Mouse (Mus musculus) megakaryocyte, embryonic 14.5 days (primary cell): ENCODE measurements around the gene Hist1h1d. TPM values are rescaled to one million over a fixed set of nuclear protein-coding genes. Genes with fewer than 3 reads are reported as not detected.
A peak's percentile ranks its signal among the peaks of the same experiment; 100 is the strongest.
"Not testable (repeated sequence)": the region's sequence is repeated elsewhere in the genome, so short reads cannot be mapped to it uniquely, and the experiment has no call there.

Experiments used
- H3K27me3 ChIP-seq: replicated peaks from 2 replicates; pipeline ENCODE3; 2012; ENCODE audit warnings: inconsistent platforms
- H3K36me3 ChIP-seq: replicated peaks from 2 replicates; pipeline ENCODE3; 2012; ENCODE audit warnings: low read length, inconsistent platforms, mixed read lengths
- H3K4me1 ChIP-seq: 2 replicates; pipeline ENCODE4 v1.6.1; 2012; ENCODE audit warnings: inconsistent platforms
- H3K4me3 ChIP-seq: replicated peaks from 2 replicates; pipeline ENCODE3; 2012; ENCODE audit warnings: moderate library complexity, mild to moderate bottlenecking, inconsistent platforms
- H3K9me3 ChIP-seq: 2 replicates; pipeline ENCODE4 v1.6.1; 2012; ENCODE audit warnings: inconsistent platforms
- FLI1 ChIP-seq: IDR thresholded peaks from 2 replicates; pipeline ENCODE4 v1.6.1; 2012; ENCODE audit warnings: low read length, inconsistent platforms, mixed read lengths
- GATA1 ChIP-seq: IDR thresholded peaks from 3 replicates; pipeline ENCODE4 v1.6.1; 2012; ENCODE audit warnings: mixed read lengths, low read length, inconsistent platforms, borderline replicate concordance
- polyA plus RNA-seq: library from polyadenylated mRNA; stranded (reverse); fragments of >175 nt; gene quantifications from 2 replicates; pipeline ENCODE4 v1.2.3, GENCODE M21; 2012; ENCODE audit warnings: low replicate concordance; ENCODE audit not compliant: insufficient read depth

Gene Hist1h1d
- polyA plus RNA-seq, 1 experiment, result 2.1 TPM

DNA sequence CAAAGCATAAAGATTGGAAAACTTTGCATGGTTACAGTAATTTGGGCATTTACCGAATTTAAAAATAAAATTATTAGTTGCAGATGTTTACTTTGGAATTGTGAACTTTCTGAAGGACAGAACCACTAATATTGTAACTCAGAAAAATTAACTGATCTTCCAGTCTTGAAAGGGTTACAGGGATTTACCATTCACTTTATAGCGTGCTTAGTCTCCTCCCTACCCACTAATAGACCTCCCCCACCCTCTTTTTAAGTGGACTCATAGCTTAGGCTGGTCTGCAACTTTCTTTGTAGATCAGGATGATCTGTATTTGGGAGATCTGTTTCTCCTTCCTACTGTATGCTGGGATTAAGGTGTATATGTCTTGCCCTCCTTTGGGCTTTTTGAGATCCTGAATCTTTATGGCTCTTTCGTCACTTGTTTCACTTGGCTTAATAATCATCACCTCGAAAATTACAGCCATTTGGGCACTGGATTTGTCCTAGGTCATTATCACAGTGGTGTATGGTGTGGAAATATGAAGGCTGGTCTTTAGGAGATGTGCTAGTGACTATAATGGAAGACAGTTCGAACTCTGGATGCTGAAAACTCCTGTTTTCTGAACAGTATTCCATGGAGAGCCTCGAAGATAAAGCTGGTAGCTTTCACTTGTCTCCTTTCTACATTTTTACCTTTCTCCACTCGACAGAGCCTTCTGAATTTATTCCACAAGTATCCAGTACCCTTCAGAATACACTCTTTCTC lies 16.8 kb upstream of the Hist1h1d start:
- peaks cover 65% of the 10 kb centered on the region for H3K4me1 ChIP-seq
- no peaks in the 10 kb centered on the region for H3K36me3 ChIP-seq
- peak overlapping the region; percentile 87 for H3K4me3 ChIP-seq
- H3K27me3 ChIP-seq, result no peaks in the 10 kb centered on the region
- H3K9me3 ChIP-seq, result no peaks in the 10 kb centered on the region
- TF ChIP-seq FLI1, result no peak
- no peak for TF ChIP-seq GATA1

DNA sequence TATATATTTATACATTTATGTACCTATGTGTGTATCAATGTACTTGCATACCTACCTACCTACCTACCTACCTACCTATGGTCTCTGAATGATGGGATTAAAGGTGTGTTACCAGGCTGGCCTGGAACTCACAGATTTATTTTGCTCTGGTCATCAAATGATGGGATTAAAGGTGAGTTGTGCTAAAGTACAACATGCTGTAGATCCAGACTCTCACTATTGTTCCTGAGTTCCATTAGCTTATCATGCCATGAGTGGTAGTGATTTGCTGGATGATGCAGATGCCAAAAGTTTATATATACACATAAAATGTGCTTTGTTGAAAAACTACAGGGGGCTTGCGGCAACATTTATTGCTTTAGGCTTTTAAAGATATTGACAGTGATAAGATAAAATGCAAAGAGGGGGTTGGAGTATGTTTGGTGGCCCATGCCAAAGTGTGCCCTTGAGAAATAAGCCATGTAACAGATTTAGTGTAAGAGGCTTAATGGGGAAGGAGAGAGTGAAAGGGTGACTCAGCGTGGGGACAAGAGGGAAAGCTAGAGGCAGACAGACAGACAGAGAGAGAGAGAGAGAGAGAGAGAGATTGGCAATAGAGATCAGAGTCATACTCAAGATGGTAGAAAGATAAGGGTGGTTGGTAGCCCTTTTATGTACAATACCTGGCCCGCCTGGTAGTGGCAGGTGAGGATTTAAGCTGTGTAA lies 15.9 kb upstream of the Hist1h1d start:
- H3K36me3 ChIP-seq, result no peaks in the 10 kb centered on the region
- H3K4me3 ChIP-seq, result peak overlapping the region; percentile 18
- H3K9me3 ChIP-seq, result no peaks in the 10 kb centered on the region
- H3K27me3 ChIP-seq, result no peaks in the 10 kb centered on the region
- no peak for TF ChIP-seq GATA1
- no peak for TF ChIP-seq FLI1
- H3K4me1 ChIP-seq, result peaks cover 64% of the 10 kb centered on the region

DNA sequence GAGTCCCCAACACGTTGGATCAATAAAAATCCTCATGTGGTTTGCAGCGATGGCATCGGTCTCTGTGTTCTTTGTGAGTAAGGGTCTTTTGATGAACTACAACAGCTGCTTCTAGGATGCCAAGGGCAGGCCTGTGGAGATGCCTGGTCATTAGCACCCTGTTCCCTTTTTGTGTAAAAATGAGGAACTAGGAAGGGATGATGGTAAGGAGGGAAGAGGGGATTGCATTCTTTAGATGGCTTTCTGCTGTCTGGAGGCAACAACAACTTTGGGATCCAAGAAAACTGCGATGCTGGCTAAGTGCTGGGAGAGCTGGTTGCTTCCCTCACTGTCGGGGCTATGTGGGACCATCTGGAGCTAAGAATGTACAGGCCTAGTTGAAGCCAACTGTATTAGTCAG lies 14.8 kb upstream of the Hist1h1d start:
- Histone ChIP-seq H3K9me3 (no peaks in the 10 kb centered on the region), H3K4me3 (no peak overlapping the region), H3K27me3 (no peaks in the 10 kb centered on the region), H3K36me3 (no peaks in the 10 kb centered on the region), H3K4me1 (peaks cover 53% of the 10 kb centered on the region)
- TF ChIP-seq FLI1 (no peak), GATA1 (no peak)

DNA sequence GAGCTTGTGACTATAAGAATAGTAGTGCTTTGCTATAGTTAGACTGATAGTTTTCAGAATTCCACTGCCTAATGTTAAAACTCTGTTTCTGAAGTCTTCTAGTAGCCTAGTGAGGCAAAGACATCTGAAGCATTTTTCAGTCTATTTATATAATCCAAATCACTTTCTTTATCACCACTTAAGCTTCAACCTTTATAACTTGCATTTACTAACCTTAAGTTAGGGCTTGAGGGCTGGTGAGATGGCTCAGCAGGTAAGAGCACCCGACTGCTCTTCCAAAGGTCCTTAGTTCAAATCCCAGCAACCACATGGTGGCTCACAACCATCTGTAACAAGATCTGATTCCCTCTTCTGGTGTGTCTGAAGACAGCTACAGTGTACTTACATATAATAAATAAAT lies 13.2 kb upstream of the Hist1h1d start:
- H3K4me1 ChIP-seq, result peaks cover 44% of the 10 kb centered on the region
- not testable (repeated sequence) for H3K27me3 ChIP-seq, H3K9me3 ChIP-seq, H3K36me3 ChIP-seq, H3K4me3 ChIP-seq

DNA sequence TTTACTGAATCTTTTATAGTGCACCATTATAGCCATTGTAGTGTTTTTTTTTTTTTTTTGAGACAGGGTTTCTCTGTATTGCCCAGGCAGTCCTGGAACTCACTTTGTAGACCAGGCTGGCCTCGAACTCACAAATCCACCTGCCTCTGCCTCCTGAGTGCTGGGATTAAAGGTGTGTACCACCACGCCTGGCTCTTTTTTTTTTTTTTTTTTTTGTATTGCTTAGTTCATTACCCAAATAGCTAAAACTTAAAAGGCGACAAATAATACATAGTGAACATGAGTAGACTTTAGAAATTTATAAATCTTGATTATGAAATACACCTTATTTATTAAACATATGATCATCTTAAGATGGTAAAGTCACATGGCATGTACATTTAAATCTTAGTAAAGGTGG lies 11.6 kb upstream of the Hist1h1d start:
- Histone ChIP-seq H3K36me3 (no peaks in the 10 kb centered on the region), H3K4me3 (no peak overlapping the region), H3K9me3 (no peaks in the 10 kb centered on the region), H3K4me1 (peaks cover 38% of the 10 kb centered on the region), H3K27me3 (no peaks in the 10 kb centered on the region)
- TF ChIP-seq GATA1 (no peak), FLI1 (no peak)

DNA sequence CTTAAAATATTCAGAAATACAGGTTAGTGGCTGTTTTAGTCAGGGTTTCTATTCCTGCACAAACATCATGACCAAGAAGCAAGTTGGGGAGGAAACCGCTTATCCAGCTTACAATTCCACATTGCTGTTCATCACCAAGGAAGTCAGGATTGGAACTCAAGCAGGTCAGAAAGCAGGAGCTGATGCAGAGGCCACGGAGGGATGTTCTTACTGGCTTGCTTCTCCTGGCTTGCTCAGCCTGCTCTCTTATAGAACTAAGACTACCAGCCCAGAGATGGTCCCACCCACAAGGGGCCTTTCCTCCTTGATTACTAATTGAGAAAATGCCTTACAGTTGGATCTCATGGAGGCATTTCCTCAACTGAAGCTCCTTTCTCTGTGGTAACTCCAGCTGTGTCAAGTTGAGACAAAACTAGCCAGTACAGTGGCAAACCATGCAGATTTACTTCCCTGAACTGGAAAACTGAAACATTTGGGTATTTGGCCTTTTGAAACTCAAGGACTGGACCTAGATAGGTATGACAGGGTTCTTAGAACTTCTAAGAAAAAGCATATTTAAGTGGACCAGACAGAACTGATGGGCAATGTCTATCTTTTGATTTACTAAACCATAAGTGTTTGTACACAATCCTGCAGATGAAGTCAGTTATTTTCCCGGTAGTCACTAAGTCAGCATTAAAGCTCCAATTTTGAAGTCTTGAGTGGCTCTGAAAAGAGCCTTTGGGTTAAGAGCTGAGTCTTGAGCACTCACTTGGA lies 10.7 kb upstream of the Hist1h1d start:
- Histone ChIP-seq H3K4me1 (peaks cover 33% of the 10 kb centered on the region), H3K4me3 (peak overlapping the region; percentile 89)
- H3K9me3 ChIP-seq, H3K36me3 ChIP-seq, H3K27me3 ChIP-seq: not testable (repeated sequence)

DNA sequence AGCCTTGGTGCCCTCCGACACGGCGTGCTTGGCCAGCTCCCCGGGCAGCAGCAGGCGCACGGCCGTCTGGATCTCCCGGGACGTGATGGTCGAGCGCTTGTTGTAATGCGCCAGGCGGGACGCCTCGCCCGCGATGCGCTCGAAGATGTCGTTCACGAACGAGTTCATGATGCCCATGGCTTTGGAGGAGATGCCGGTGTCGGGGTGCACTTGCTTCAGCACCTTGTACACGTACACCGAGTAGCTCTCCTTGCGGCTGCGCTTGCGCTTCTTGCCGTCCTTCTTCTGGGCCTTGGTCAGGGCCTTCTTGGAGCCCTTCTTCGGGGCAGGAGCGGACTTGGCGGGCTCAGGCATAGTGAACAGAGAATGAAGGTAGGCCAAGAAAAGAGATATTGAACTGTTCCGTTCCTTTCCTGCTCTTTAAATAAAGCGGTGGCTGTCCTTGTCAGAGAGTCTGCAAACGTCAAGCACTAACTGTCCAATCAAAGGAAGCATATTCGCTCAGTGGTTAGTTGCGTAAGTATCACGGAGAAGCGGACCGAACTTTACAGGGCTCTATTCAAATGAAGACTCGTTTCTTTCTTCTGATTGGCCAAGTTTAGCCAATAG lies 10.0 kb upstream of the Hist1h1d start, which contains the start of gene Hist1h2bh:
TSS of gene Hist1h2bh (minus strand) at position 394 of the 609 bp plus-strand sequence.
- H3K27me3 ChIP-seq, H3K9me3 ChIP-seq, H3K36me3 ChIP-seq: not testable (repeated sequence)
- Histone ChIP-seq H3K4me1 (peaks cover 29% of the 10 kb centered on the region; the same call in 1 of the 2 replicates), H3K4me3 (peak within 1 kb of the TSS; percentile 89)

DNA sequence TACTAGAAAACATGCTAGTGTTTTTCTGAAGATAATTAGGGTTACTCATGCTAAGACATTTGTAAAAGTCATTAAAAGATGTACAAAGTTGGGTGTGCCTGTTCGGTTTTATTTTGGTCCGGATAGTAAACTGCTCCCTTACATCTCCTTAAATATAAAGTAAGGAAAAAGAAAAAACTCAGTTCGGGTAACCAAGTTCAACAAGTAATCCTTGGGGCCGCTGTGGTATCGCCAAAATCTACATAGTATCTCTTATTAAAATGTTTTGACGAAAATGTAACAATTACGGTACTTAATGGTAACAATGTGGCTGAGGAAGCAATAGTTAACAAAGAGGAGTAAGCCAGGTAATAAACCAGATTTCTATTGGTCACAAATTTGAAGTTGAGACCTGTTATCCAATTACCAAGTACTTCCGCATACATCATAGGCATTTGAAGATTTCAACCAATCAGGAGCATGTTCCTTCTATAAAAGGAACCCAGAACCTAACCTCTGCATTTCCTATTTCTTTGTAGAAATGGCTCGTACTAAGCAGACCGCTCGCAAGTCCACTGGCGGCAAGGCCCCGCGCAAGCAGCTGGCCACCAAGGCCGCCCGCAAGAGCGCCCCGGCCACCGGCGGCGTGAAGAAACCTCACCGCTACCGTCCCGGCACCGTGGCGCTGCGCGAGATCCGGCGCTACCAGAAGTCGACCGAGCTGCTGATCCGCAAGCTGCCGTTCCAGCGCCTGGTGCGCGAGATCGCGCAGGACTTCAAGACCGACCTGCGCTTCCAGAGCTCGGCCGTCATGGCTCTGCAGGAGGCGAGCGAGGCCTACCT lies 8.9 kb upstream of the Hist1h1d start, which contains the start of gene Hist1h3f:
TSS of gene Hist1h3f (plus strand) at position 88 of the 822 bp plus-strand sequence.
- peaks cover 22% of the 10 kb centered on the region; the same call in 1 of the 2 replicates for H3K4me1 ChIP-seq
- no peak for TF ChIP-seq GATA1
- no peak for TF ChIP-seq FLI1

DNA sequence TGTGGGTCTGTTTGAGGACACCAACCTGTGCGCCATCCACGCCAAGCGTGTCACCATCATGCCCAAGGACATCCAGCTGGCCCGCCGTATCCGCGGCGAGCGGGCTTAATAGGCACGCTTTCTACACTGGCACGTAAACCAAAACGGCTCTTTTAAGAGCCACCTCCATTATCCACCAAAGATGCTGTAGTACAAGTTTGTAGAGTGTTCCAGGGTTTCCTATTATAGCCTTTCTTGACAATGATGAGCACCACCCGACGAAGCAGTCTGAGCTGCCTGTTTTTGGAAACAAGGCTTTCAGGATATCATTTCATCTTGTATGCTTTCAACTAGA lies 8.3 kb upstream of the Hist1h1d start:
- not testable (repeated sequence) for H3K27me3 ChIP-seq, H3K36me3 ChIP-seq, H3K9me3 ChIP-seq
- Histone ChIP-seq H3K4me3 (peak overlapping the region; percentile 75), H3K4me1 (peaks cover 24% of the 10 kb centered on the region; the same call in 1 of the 2 replicates)

More for the DNA sequence above, 8.9 kb upstream of the Hist1h1d start, which contains the start of gene Hist1h3f:
- Histone ChIP-seq H3K9me3 (no peaks in the 10 kb centered on the region), H3K27me3 (no peaks in the 10 kb centered on the region), H3K36me3 (no peaks in the 10 kb centered on the region), H3K4me3 (peak within 1 kb of the TSS; percentile 89)
